Mouse (Mus musculus) adrenal gland, adult 8-10 months (tissue): ENCODE results near the gene Agtr1b. TPM values are rescaled to one million over a fixed set of nuclear protein-coding genes. Genes with fewer than 3 reads are reported as not detected.
A peak's percentile ranks its signal among the peaks of the same experiment; 100 is the strongest.

Source experiments
- DNase-seq: peaks from one replicate; pipeline ENCODE4 v3.0.0; 2022
- total RNA-seq, 4 experiments: library from RNA; stranded (reverse); gene quantifications; 2 replicates each; pipeline ENCODE4 v1.2.4; 2022

The Agtr1b gene
- 10 to 100 TPM in 3 of 4 experiments, 1 to 10 TPM in 1; 8.6 to 19.1 (median 12.0) TPM for total RNA-seq

DNA sequence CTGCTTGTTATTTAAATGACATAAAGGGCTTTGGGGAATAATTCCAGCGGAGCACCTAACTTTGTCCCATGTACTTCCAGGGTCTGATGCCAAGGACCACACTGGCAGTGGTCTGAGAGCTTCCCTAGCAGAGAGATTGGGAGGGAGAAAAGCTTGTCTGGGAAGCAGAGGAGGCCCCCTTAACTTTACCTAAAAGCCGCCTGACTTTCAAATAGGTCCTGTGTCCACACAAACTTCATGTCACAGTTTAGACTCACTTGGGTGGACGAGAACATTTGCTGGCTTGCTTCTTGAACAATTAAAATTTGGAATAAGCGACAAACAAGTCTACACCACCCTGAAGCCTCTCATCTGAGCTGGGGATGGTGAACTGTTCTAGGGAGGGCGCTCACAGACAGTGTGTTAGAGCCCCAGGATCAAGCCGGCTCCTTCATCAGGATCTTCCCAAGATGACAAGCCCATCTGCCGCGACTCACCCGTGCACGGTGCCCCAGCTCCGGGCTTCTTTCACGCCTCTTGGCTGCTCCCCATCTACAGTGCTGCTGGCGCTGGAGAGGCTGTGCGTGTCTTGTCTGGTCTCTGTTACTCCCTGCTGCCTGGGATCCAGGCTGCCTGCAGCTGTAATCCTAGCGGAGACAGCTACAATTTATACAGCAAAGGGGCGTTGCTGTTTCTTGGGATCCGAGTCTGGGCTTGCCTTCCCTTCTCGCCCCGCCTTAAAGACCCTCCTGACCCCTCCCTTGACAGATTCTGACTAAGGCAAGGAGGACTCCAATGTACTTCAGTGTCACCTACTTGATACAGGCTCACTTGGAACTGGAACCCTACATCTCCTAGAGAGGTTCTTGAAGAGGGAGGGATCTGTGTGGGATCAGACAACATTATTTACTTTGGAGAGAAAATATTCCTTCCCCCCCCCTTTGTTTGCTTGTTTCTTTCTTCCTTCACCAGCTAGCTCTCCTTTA, at the start of gene Agtr1b:
Gene Agtr1b (minus strand): TSS at position 620 of the 965 bp plus-strand sequence.
- peak; percentile 21 for DNase-seq

DNA sequence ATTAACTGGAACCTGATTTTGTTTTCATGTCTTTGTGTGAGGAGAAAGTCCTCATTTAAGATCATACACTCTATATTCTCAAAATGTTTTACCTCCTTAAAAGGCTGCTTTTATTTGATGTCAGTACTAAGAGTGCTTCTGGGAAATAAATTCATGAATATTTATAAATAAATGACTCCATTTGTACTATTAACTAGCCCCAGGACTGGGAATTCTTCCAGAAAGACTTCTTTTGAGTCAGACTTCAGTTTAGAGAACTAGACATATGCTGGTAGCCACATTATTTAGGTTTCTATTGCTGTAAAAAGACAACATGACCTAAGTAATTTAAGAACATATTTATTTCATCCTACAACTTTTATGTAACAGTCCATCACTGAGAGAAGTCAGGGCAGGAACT, 13.4 kb downstream of the Agtr1b start:
- DNase-seq = no peak

DNA sequence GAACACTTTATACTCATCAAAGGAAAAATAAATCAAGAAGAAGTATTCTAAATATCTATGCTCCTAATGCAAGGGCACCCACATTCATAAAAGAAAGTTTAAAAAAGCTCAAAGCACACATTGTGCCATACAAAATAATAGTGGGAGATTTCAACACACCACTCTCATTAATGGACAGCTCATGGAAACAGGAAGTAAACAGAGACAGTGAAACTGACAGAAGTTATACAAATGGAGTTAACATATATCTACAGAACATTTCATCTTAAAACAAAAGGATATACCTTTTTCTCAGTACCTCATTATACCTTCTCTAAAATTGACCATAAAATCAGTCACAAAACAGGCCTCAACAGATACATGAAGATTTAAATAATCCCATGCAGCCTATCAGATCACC, 18.8 kb downstream of the Agtr1b start:
- no peak for DNase-seq

DNA sequence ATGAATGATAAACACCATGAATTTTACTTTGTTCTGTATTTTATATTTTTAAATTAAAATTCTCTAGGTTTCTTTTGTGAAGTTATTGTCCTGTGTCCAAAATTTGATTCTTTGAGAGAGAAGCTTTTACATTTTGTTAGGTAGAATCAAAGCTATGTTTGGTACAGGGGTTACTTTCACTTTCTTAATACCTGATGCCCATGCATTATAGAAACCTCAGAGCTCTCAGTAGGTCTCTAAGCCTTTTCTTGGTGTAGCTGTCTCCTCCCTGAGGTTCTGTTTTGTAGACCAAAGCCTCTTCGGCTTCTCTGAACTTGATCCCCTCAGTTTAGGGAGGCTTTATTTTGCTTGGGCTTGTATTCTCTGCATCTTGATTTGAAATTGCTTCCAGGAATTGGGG, 26.6 kb downstream of the Agtr1b start:
- no peak for DNase-seq

DNA sequence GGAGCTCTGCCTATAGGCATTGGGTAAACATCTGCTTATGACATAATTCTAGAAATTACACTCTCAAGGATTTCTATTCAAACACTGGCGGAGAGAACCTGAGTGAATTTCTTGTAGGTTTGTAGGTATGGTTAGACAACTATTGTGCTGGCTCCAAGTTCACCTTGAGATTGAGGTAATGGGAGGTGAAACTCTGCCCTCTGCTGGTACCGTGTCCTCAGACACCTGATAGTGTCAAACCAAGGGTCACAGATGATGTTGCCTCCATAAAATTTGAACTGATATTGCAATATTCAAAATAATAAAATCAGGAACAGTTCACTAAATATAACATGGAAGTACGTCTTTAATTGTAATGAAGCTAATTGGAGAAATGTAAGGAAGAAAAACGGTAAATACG, 32.3 kb downstream of the Agtr1b start:
- DNase-seq = peak; percentile 8

DNA sequence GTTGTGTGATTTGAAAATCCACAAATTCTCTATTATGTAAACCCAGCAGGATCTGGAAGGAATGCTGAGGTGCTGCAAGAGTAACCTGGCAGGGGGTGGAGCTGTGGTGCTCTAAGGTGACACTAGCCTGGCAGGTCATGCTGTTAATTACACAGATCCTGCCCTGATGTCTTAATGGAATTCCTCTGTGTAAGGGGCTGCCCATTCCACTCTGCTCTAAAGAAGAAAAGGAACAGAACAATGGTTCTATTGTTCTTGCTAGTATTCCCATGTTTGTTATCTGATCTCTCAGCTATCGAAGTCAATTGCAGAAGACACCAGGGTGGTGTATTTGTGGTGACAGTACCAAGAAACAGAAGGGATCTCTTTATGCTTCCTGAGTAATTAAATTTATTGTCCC, 49.7 kb downstream of the Agtr1b start:
- no peak for DNase-seq

DNA sequence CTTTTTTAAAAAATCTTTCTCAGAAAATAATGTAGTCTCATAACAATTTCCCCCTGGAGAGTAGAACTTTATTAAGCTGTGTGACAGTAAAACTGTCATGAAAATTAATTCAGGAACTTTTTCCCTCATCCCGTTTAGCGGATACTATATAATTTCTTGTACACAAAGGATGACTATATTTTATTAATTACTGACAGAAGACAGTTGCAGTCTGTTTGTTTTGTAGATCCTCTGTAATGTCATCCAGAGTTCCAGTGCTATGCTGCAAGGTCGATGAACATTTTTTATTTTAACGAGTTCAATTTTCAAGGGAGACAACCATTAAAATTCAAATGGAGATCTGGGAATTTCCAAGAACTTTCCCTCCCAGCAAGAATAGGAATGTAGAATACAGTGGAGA, 57.8 kb downstream of the Agtr1b start:
- DNase-seq = no peak

DNA sequence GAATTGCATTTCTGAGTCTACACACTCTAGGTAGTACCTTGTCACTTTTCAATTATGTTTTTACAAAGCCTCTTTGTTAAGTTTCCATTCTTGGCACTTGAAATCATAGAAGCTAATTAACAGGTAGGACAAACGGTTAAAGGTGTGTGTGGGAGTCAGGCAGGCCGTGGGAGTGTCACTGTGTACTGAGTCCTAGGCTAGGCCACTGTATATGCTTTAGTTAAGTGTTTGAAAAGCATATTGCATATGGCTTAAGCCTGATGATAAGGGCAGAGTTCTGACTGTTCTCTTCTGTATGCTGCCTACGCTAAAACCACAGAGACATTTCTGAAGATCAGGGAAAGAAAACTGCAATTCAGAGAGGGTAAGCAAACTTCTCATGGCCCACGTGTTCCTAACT, 59.7 kb downstream of the Agtr1b start:
- DNase-seq = no peak

DNA sequence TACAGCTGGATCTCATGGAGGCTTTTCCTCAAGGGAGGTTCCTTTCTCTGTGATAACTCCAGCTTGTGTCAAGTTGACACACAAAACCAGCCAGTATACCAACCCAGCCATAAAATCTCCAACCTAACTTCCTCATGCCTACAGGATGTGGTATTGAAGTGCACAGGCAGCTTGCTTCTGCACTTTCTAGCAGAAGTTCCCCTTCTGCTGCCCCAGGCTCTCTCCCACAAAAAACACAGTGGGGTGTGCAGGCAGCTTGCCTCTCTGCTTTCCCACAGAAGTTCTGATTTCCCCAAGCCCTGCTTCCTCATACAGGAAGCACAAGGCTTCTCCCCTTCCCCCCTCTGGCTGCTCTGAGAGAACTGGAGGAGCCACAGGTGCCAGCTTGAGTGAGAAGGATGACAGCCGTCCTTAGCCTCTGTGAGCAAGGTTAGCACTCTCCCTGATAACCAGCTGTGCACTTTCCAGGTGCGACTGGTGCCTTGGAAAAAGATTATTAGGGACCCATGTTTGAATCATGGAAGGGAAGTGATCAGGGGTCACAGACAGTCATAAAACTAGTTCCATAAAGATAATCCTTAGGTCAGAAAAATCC, 62.1 kb downstream of the Agtr1b start:
- DNase-seq = peak; percentile 6

DNA sequence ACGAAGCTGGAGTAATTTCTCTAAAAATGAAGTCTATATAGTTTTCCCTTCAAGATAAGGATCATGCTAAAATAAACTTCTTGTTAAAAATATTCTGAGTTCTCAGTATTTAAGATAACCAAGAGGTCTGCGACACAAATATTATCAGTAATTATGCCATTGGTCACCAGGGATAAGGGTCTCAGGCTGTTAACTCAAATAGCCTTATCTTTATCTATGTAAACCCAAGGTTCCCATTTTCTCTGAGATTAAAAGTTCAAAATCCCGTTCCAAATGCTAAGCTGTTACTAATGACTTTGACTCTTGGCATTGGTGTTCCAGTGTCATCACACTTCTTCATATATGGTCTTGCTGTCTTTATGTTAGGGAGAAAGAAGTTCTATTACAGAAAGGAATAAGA, 71.4 kb downstream of the Agtr1b start:
- no peak for DNase-seq

DNA sequence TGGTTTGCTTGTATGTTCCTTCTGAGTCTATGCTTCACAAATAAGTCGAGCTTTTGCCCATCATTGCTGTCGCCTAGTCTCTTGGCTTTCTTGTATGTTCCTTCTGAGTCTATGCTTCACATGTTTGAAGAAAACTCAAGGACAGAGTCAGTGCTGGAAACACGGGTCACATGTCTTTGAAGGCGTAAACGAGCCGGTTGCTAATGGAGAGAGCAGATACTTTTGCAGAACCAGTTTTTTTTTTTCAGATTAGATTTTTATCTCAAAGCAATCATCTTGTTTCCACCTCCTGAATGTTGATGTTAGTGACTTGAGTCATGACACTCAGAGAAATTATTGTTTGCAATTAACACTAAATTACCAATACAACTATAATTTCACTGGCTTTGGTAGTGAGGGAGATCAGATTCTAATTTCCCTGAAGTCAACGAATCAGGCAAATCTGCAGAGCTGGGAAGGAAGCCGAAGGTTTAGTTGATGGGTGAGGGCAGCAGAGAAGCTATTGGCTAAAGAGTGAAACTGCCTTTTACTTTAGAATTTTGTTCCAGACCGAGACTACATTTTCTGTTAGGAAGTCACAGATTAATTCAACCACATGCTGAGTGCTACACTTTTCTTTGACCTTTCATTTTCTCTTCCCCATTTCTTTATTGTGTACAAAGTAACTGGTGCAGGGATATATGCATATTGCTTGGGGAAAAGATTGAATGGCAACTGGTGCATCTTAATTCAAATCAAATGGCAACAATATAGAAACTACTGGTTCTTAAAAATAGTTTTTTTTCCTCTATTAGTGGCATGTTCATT, 72.2 kb downstream of the Agtr1b start:
- DNase-seq = no peak

DNA sequence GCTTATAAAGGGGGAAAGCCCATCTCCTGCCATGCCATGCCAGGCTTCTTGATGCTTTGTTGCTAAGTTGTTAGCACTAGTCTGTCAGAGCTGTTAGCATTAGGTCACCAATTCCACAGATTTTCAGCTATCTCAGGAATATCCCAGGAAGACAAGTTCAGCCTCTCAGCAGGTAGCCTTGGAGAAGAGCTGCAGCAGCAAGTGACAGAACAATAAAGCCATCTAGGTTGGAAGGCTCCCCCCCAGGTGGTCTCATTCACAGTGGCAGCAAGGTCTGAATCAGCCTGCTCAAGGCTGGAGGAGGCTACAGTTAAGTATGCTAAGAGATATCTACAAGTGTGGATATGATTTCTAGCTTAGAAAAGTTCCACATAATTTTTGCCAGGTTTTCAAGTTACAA, 75.6 kb downstream of the Agtr1b start:
- DNase-seq = no peak

DNA sequence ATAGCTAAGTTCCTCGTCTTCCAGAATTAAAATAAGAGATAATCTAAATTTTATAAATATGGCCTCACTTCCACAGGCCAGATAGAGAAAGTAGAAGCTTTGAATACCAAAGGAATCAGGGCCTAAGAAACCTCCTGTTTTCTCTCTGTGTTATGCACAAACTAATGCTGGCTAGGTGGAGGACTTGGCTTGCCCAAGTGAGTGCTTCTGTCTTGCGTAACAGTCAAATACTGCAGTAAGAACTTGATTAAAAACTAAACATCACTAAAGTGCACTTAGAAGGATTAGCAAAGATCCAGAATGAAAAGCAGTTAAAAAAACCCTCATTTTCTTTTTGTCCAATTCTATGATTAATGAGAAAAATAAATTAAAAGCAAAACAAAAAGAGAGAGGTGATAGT, 78.2 kb downstream of the Agtr1b start:
- DNase-seq = no peak

DNA sequence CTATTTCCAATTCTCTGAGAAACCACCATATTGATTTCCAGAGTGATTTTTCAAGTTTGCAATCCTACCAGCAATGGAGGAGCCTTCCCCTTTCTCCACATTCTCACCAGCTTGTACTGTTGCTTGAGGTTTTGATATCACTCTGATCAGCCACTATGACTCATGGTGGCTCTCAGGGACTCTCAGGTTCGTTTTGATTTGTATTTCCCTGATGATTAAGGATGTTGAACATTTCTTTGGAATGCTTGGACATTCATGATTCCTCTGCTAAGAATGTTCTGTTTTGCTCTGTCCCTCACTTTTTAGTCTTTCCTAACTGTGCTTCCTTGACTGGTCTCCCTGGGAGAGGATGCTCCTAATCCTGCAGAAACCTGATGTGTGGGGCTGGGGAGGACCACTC, 85.2 kb downstream of the Agtr1b start:
- DNase-seq = no peak

DNA sequence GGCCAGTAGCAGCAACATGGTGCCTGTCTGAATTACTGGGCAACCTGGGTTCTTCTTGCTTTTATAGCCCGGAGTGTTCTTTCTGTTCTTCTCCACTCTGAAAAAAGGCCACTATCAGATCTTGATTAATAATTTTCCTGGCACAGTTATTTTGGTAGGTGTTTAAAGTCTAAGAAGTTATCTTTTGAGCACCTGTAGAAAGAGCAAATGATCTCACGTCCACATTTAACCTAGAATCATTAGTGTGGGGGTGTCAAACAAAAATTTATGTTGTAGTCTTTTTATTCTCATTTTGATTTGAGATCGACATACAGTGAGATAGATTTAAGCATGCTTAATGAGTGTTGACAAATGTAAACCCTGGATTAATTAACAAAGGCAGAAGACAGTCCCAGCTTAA, 91.3 kb downstream of the Agtr1b start, which contains the start of gene Cpb1:
Gene Cpb1 (minus strand): TSS at position 101 of the 400 bp plus-strand sequence.
- DNase-seq = no peak

Other genes starting within 250 kb of the Agtr1b start
- gene Gyg, start 211.9 kb downstream of the Agtr1b start, total RNA-seq = 100 to 1,000 TPM in 2 of 4 experiments, 10 to 100 TPM in 2; 75.7 to 133 (median 94.3) TPM
- gene Cpa3, start 125.0 kb downstream of the Agtr1b start, total RNA-seq = 1 to 10 TPM; 2.3 to 3.4 (median 2.9) TPM
- gene Cpb1, start 91.4 kb downstream of the Agtr1b start, total RNA-seq = 10 to 100 TPM in 2 of 4 experiments, 1 to 10 TPM in 2; 5.9 to 10.3 (median 8.5) TPM